Mouse (Mus musculus): ENCODE data around the gene Pax5. TPM values are rescaled to one million over a fixed set of nuclear protein-coding genes. Genes with fewer than 3 reads are reported as not detected.

Gene Pax5
- polyA plus RNA-seq, 1 experiment, result 0.19 TPM

- no peak for DNase-seq (ENCODE audit: low read depth)
Observed at GRCm38 (mm10) chr4:44544495-44544894, 165.8 kb downstream of the Pax5 start.

GRCm38 (mm10) chr4:44543880-44544279 lies 166.4 kb downstream of the Pax5 start:
- DNase-seq (ENCODE audit: low read depth), result no peak

GRCm38 (mm10) chr4:44542101-44542500 lies 168.2 kb downstream of the Pax5 start:
- no peak for DNase-seq (ENCODE audit: low read depth)

GRCm38 (mm10) chr4:44538488-44538887 lies 171.8 kb downstream of the Pax5 start:
- DNase-seq (ENCODE audit: low read depth), result no peak

- no peak for DNase-seq (ENCODE audit: low read depth)
Observed at GRCm38 (mm10) chr4:44536794-44537193, 173.5 kb downstream of the Pax5 start.

GRCm38 (mm10) chr4:44535646-44536045 lies 174.6 kb downstream of the Pax5 start:
- no peak for DNase-seq (ENCODE audit: low read depth)

- no peak for DNase-seq (ENCODE audit: low read depth)
Observed at GRCm38 (mm10) chr4:44533286-44533685, 177.0 kb downstream of the Pax5 start.

- DNase-seq (ENCODE audit: low read depth), result no peak
Observed at GRCm38 (mm10) chr4:44532731-44533130, 177.6 kb downstream of the Pax5 start.

- no peak for DNase-seq (ENCODE audit: low read depth)
Observed at GRCm38 (mm10) chr4:44525336-44525735, 185.0 kb downstream of the Pax5 start.

- no peak for DNase-seq (ENCODE audit: low read depth)
Observed at GRCm38 (mm10) chr4:44518923-44519322, 191.4 kb downstream of the Pax5 start.

GRCm38 (mm10) chr4:44513981-44514380 lies 196.3 kb downstream of the Pax5 start:
- no peak for DNase-seq (ENCODE audit: low read depth)

- DNase-seq (ENCODE audit: low read depth), result no peak
Observed at GRCm38 (mm10) chr4:44511682-44512081, 198.6 kb downstream of the Pax5 start.

- no peak for DNase-seq (ENCODE audit: low read depth)
Observed at GRCm38 (mm10) chr4:44508386-44509226, 201.7 kb downstream of the Pax5 start.

GRCm38 (mm10) chr4:44507861-44508260 lies 202.4 kb downstream of the Pax5 start:
- DNase-seq (ENCODE audit: low read depth), result no peak

- no peak for DNase-seq (ENCODE audit: low read depth)
Observed at GRCm38 (mm10) chr4:44504998-44505397, 205.3 kb downstream of the Pax5 start.

GRCm38 (mm10) chr4:44502196-44502867 lies 208.0 kb downstream of the Pax5 start:
- no peak for DNase-seq (ENCODE audit: low read depth)

GRCm38 (mm10) chr4:44498156-44498555 lies 212.1 kb downstream of the Pax5 start:
- no peak for DNase-seq (ENCODE audit: low read depth)

GRCm38 (mm10) chr4:44495836-44496235 lies 214.5 kb downstream of the Pax5 start:
- DNase-seq (ENCODE audit: low read depth), result no peak

- DNase-seq (ENCODE audit: low read depth), result no peak
Observed at GRCm38 (mm10) chr4:44493756-44494155, 216.5 kb downstream of the Pax5 start.

GRCm38 (mm10) chr4:44490872-44491271 lies 219.4 kb downstream of the Pax5 start:
- no peak for DNase-seq (ENCODE audit: low read depth)

GRCm38 (mm10) chr4:44488702-44489101 lies 221.6 kb downstream of the Pax5 start:
- DNase-seq (ENCODE audit: low read depth), result no peak

- DNase-seq (ENCODE audit: low read depth), result no peak
Observed at GRCm38 (mm10) chr4:44488219-44488618, 222.1 kb downstream of the Pax5 start.

GRCm38 (mm10) chr4:44482851-44483250 lies 227.4 kb downstream of the Pax5 start:
- DNase-seq (ENCODE audit: low read depth), result no peak
